Mouse (Mus musculus) MEL (cell line): ENCODE measurements at regions not wholly inside any gene's neighbourhood (a gene's known extent, or its start where the extent isn't known, plus 50 kb on each side); places are given as distances from the start of the nearest gene placed in this dataset.

Experiments
- EP300 ChIP-seq, 2 experiments: IDR thresholded peaks; 2 replicates each; pipeline ENCODE4 v1.6.1; 2011; ENCODE audit warnings: improper control_type of control experiment in 2 of 2, low read length in 2 of 2, low read depth in 1 of 2, mild to moderate bottlenecking in 1 of 2
- MAFK ChIP-seq: IDR thresholded peaks from 2 replicates; pipeline ENCODE4 v1.6.1; 2011; ENCODE audit warnings: low read depth, mild to moderate bottlenecking, low read length, improper control_type of control experiment, borderline replicate concordance

GRCm38 (mm10) chr17:82846776-82847494 is 368.2 kb upstream of the Pkdcc start:
- TF ChIP-seq MAFK (no peak), EP300 (IDR thresholded peaks at IDR 0.05; ENCODE audit: low read depth in 1 of 2, low read length in 2 of 2) (peak in 1 of 2 experiments; percentile 30; a peak in 1 of 4 replicates)
